Mouse (Mus musculus): ENCODE results near the gene Rabgap1. TPM values are rescaled to one million over a fixed set of nuclear protein-coding genes. Genes with fewer than 3 reads are reported as not detected.

The Rabgap1 gene
- total and polyA plus RNA-seq, 3 experiments = 10.5 to 49.8 (median 12.9) TPM

DNA sequence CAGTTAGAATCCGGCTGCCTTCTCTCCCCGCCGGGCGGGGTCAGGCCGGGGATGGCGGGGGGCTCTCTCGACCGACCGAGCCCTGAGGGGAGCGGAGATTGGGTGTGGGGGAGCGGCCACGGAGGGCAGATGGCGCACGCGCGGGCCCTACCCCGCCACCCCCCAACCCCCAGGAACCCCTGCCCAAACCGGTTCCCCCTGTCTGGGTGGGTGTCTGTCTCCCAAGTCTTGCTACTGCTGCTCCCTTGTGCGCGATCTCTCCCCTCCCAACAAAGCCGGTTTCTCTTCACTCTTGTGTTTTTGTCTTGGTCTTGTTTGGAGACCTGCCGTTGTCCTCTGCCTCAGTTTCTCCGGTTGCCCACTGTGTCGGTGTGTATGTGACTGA lies 9.3 kb downstream of the Rabgap1 start:
- Histone ChIP-seq H3K4me3 (ENCODE audit: control insufficient read depth in 1 of 2, insufficient read depth in 1 of 2, low read depth in 2 of 2, low read length in 2 of 2) (peak overlapping the region; percentile 94 to 96), H3K79me2 (ENCODE audit: control insufficient read depth, insufficient read depth, low read length, poor library complexity) (peaks cover 17% of the 10 kb centered on the region), H3K9me3 (replicated peaks; ENCODE audit: insufficient read depth, low read length) (no peaks in the 10 kb centered on the region), H3K36me3 (ENCODE audit: control insufficient read depth in 1 of 2, insufficient read depth in 2 of 2, low read length in 2 of 2) (peaks cover 0 to 17% of the 10 kb centered on the region in 2 experiments; a peak in 2 of 4 replicates), H3K9ac (ENCODE audit: control insufficient read depth, low read depth, low read length, poor library complexity, severe bottlenecking) (peak overlapping the region; percentile 90), H3K27ac (ENCODE audit: control insufficient read depth, low read depth, low read length) (0 out of 2 replicates have a peak overlapping the region, but pooled peaks have one; percentile 8), H3K4me1 (ENCODE audit: control insufficient read depth in 1 of 2, insufficient read depth in 2 of 2, low read length in 2 of 2) (peaks cover 0 to 5% of the 10 kb centered on the region in 2 experiments; a peak in 2 of 4 replicates), H3K27me3 (ENCODE audit: control insufficient read depth in 1 of 2, insufficient read depth in 2 of 2, low read length in 2 of 2) (no peaks in the 10 kb centered on the region)
- TF ChIP-seq SIN3A (IDR thresholded peaks at IDR 0.05; ENCODE audit: low read length) (no peak), RAD21 (IDR thresholded peaks at IDR 0.05; ENCODE audit: low read depth, low read length) (no peak), CTCF (IDR thresholded peaks at IDR 0.05 in 2 of 3, conservative IDR thresholded peaks at IDR 0.05 in 1 of 3; ENCODE audit: control insufficient read depth in 1 of 3, insufficient read depth in 1 of 3, low read depth in 2 of 3, low read length in 3 of 3, poor library complexity in 1 of 3, severe bottlenecking in 1 of 3) (no peak), BHLHE40 (IDR thresholded peaks at IDR 0.05; ENCODE audit: borderline replicate concordance, low read depth, low read length) (no peak), E2F4 (IDR thresholded peaks at IDR 0.05; ENCODE audit: borderline replicate concordance, low read depth, low read length) (no peak), ETS1 (IDR thresholded peaks at IDR 0.05; ENCODE audit: low read depth, low read length) (no peak), ELF1 (IDR thresholded peaks at IDR 0.05; ENCODE audit: low read depth, low read length) (no peak), UBTF (IDR thresholded peaks at IDR 0.05; ENCODE audit: borderline replicate concordance, insufficient read depth, low read depth, low read length) (no peak), USF1 (IDR thresholded peaks at IDR 0.05; ENCODE audit: low read depth, low read length) (no peak)
- DNase-seq (ENCODE audit: low read depth, low spot score) = no peak

DNA sequence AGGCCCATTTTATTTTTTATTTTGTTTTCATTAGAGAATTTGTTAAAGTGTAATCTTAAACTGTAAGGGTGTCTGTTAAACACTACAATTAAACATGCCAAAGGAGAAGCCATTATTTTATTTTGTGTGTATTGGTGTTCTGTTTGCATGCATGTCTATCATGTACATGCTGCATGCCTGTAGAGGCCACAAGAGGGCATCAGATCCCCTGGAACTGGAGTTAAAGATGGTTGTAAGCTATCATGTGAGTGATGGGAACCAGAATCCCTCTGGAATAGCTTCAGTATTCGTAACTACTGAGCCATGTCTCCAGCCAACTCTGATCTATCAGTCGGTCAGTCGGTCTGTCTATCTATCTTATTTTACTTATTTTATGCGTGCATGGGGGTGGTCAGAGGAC lies 17.6 kb downstream of the Rabgap1 start:
- Histone ChIP-seq H3K4me1 (ENCODE audit: control insufficient read depth in 1 of 2, insufficient read depth in 2 of 2, low read length in 2 of 2) (peaks cover 0 to 6% of the 10 kb centered on the region in 2 experiments; a peak in 3 of 4 replicates), H3K27me3 (ENCODE audit: control insufficient read depth in 1 of 2, insufficient read depth in 2 of 2, low read length in 2 of 2) (no peaks in the 10 kb centered on the region), H3K27ac (ENCODE audit: control insufficient read depth, low read depth, low read length) (no peak overlapping the region), H3K9ac (ENCODE audit: control insufficient read depth, low read depth, low read length, poor library complexity, severe bottlenecking) (no peak overlapping the region), H3K4me3 (ENCODE audit: control insufficient read depth in 1 of 2, insufficient read depth in 1 of 2, low read depth in 2 of 2, low read length in 2 of 2) (no peak overlapping the region), H3K9me3 (replicated peaks; ENCODE audit: insufficient read depth, low read length) (no peaks in the 10 kb centered on the region), H3K79me2 (ENCODE audit: control insufficient read depth, insufficient read depth, low read length, poor library complexity) (no peaks in the 10 kb centered on the region; the same call in none of the 2 replicates), H3K36me3 (ENCODE audit: control insufficient read depth in 1 of 2, insufficient read depth in 2 of 2, low read length in 2 of 2) (peaks cover 0 to 6% of the 10 kb centered on the region in 2 experiments; a peak in 3 of 4 replicates)
- no peak for DNase-seq (ENCODE audit: low read depth, low spot score)
- TF ChIP-seq ELF1 (IDR thresholded peaks at IDR 0.05; ENCODE audit: low read depth, low read length) = no peak
- TF ChIP-seq RAD21 (IDR thresholded peaks at IDR 0.05; ENCODE audit: low read depth, low read length) = peak; percentile 7; the same call in 1 of the 2 replicates
- peak; percentile 10 to 34 (median 32); a peak in 4 of 6 replicates for TF ChIP-seq CTCF (IDR thresholded peaks at IDR 0.05 in 2 of 3, conservative IDR thresholded peaks at IDR 0.05 in 1 of 3; ENCODE audit: control insufficient read depth in 1 of 3, insufficient read depth in 1 of 3, low read depth in 2 of 3, low read length in 3 of 3, poor library complexity in 1 of 3, severe bottlenecking in 1 of 3)

DNA sequence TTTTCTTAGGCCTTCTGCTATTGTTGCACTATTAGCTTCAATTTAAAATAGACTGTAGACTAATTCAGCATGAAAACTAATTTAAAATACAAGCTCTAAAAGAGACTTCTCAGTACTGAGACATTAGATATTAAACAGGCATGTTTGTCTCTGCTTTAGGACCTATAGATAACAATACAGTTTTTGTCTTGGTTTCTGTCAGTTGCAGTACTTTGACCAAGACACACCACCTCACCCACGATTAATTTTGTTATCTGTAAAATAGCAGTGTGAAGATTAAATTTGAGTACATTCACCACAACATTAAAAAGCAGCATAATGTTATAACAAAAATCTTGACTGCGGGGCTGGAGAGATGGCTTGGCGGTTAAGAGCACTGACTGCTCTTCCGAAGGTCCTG lies 23.2 kb downstream of the Rabgap1 start:
- Histone ChIP-seq H3K27me3 (ENCODE audit: control insufficient read depth in 1 of 2, insufficient read depth in 2 of 2, low read length in 2 of 2) (no peaks in the 10 kb centered on the region), H3K9ac (ENCODE audit: control insufficient read depth, low read depth, low read length, poor library complexity, severe bottlenecking) (no peak overlapping the region), H3K79me2 (ENCODE audit: control insufficient read depth, insufficient read depth, low read length, poor library complexity) (no peaks in the 10 kb centered on the region; the same call in 1 of the 2 replicates), H3K4me3 (ENCODE audit: control insufficient read depth in 1 of 2, insufficient read depth in 1 of 2, low read depth in 2 of 2, low read length in 2 of 2) (peak overlapping the region in 1 of 2 experiments; percentile 1; a peak in 1 of 4 replicates), H3K27ac (ENCODE audit: control insufficient read depth, low read depth, low read length) (no peak overlapping the region), H3K9me3 (replicated peaks; ENCODE audit: insufficient read depth, low read length) (no peaks in the 10 kb centered on the region), H3K4me1 (ENCODE audit: control insufficient read depth in 1 of 2, insufficient read depth in 2 of 2, low read length in 2 of 2) (peaks cover 0 to 11% of the 10 kb centered on the region in 2 experiments; a peak in 3 of 4 replicates), H3K36me3 (ENCODE audit: control insufficient read depth in 1 of 2, insufficient read depth in 2 of 2, low read length in 2 of 2) (peaks cover 2 to 12% of the 10 kb centered on the region in 2 experiments)
- DNase-seq (ENCODE audit: low read depth, low spot score) = no peak
- TF ChIP-seq TCF12 (IDR thresholded peaks at IDR 0.05; ENCODE audit: low read depth, low read length) = 0 out of 2 replicates have a peak, but pooled peaks have one; percentile 25
- TF ChIP-seq USF2 (IDR thresholded peaks at IDR 0.05; ENCODE audit: borderline replicate concordance in 1 of 2, insufficient read depth in 1 of 2, low read depth in 1 of 2, low read length in 2 of 2) = no peak
- no peak for TF ChIP-seq MAX (IDR thresholded peaks at IDR 0.05; ENCODE audit: low read length)
- TF ChIP-seq MYC (IDR thresholded peaks at IDR 0.05; ENCODE audit: low read depth, low read length) = no peak
- TF ChIP-seq NRF1 (IDR thresholded peaks at IDR 0.05; ENCODE audit: insufficient read depth, low read depth, low read length, poor library complexity, severe bottlenecking) = no peak
- TF ChIP-seq MXI1 (IDR thresholded peaks at IDR 0.05; ENCODE audit: low read depth, low read length) = 0 out of 2 replicates have a peak, but pooled peaks have one; percentile 24
- no peak for TF ChIP-seq USF1 (IDR thresholded peaks at IDR 0.05; ENCODE audit: low read depth, low read length)
- no peak for TF ChIP-seq E2F4 (IDR thresholded peaks at IDR 0.05; ENCODE audit: borderline replicate concordance, low read depth, low read length)
- TF ChIP-seq EP300 (IDR thresholded peaks at IDR 0.05; ENCODE audit: low read depth in 1 of 2, low read length in 2 of 2) = peak; percentile 63 to 66
- TF ChIP-seq ETS1 (IDR thresholded peaks at IDR 0.05; ENCODE audit: low read depth, low read length) = no peak
- TF ChIP-seq SIN3A (IDR thresholded peaks at IDR 0.05; ENCODE audit: low read length) = peak; percentile 51; the same call in 1 of the 2 replicates
- TF ChIP-seq TAL1 (IDR thresholded peaks at IDR 0.05; ENCODE audit: low read length) = no peak
- TF ChIP-seq CTCF (IDR thresholded peaks at IDR 0.05 in 2 of 3, conservative IDR thresholded peaks at IDR 0.05 in 1 of 3; ENCODE audit: control insufficient read depth in 1 of 3, insufficient read depth in 1 of 3, low read depth in 2 of 3, low read length in 3 of 3, poor library complexity in 1 of 3, severe bottlenecking in 1 of 3) = no peak
- 0 out of 2 replicates have a peak, but pooled peaks have one; percentile 37 for TF ChIP-seq GATA1 (IDR thresholded peaks at IDR 0.05; ENCODE audit: low read depth, low read length)
- TF ChIP-seq NELFE (IDR thresholded peaks at IDR 0.05; ENCODE audit: low read depth, low read length) = no peak
- TF ChIP-seq ZC3H11A (IDR thresholded peaks at IDR 0.05; ENCODE audit: low read depth, low read length) = no peak

Measured in MEL (cell line).